Mouse (Mus musculus): ENCODE data around the gene Kdm5a.

Kdm5a gene

GRCm38 (mm10) chr6:120470666-120471065 lies 106.7 kb downstream of the Kdm5a start:
- in situ Hi-C loops (cut with MboI, MseI) = no loop called here

DNA sequence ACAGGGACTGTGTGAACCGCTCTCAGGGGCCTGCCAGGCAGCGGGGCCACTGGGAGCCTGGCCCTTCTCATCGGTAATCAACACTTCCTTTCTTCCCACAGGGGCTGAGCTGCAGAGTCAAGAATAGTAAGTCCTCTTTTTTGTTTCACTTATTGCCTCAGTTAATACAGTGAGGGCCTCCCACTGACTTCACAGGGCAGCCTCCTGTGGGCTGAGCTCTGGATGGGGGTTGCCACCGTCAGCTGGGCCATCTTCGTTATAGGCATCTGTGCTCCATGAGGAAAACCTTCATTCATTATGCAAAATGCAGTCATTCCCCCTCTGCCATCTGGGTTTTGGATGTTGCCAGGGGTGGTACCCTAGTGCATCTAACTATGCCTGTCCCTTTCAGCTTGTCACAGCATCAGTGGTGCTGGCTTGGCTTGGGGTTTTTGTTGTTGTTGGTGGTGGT lies 108.1 kb downstream of the Kdm5a start:
- in situ Hi-C loops (cut with MboI, MseI) = no loop called here

GRCm38 (mm10) chr6:120472455-120473140 lies 108.7 kb downstream of the Kdm5a start:
- in situ Hi-C loops (cut with MboI, MseI) = no loop called here

DNA sequence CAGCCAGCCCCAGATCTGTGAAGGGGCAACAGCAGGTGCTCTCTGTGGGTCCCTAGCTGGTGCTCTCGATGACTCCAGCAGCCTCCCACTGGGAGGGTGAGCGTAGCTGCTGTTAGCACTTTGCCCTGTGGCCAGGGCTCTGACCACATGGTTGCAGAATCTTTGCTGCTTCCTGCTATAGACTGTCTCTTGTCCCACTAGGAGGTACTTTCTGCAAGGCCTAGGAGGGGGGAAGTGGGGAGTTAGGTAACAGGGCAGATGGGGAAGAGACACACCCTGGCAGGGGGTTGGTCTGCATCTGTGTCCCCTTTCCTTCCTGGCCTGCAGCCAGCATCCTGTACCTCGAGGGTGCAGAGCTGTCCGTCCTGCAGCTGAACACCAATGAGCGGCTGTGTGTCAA lies 109.5 kb downstream of the Kdm5a start:
- in situ Hi-C loops (cut with MboI, MseI) = no loop called here

DNA sequence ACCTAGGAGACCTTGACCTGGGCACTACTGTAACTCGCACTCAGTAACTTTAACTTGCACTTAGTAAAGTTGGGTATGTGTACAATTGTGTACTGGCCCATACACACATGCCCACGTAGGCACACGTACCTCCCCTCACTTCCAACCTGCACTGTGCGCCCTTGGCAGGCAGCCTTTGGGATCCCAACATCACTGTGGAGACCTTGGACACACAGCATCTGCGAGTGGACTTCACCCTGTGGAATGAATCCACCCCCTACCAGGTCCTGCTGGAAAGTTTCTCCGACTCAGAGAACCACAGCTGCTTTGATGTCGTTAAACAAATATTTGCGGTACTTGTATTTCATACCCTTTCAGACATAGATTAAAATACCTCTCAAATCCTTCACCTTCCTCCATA lies 111.4 kb downstream of the Kdm5a start:
- in situ Hi-C loops (cut with MboI, MseI) = no loop called here

DNA sequence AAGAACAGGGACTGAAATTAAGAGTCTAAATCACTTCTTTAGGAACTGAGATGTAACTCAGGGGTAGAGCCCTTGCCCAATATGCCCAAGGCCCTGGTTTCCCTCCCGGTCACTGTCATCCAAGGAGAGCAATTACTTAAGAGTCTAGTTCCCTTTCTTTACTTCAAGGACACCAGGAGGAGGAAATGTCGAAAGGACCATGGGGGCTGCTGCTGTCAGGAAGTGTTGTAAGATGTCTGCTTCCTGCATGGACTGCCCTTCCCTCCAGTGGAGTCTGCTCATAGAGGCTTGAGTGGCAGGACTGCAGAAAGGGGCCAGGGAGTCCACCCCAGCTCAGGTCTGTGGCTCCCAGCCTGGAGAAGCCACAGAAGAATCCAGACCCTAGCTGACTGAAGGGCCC lies 115.4 kb downstream of the Kdm5a start:
- in situ Hi-C loops (cut with MboI, MseI) = no loop called here

- in situ Hi-C loops (cut with MboI, MseI) = loop anchor here (10.0 kb wide), 1 partner anchor 1116 kb away; no protein-coding TSS in a partner anchor
Observed at GRCm38 (mm10) chr6:120480361-120480760, 116.4 kb downstream of the Kdm5a start.

- in situ Hi-C loops (cut with MboI, MseI) = loop anchor here (10.0 kb wide), 1 partner anchor 1117 kb away; no protein-coding TSS in a partner anchor
Observed at GRCm38 (mm10) chr6:120481538-120481937, 117.6 kb downstream of the Kdm5a start.

- in situ Hi-C loops (cut with MboI, MseI) = loop anchor here (10.0 kb wide), 1 partner anchor 1117 kb away; no protein-coding TSS in a partner anchor
Observed at GRCm38 (mm10) chr6:120482021-120482420, 118.1 kb downstream of the Kdm5a start.

DNA sequence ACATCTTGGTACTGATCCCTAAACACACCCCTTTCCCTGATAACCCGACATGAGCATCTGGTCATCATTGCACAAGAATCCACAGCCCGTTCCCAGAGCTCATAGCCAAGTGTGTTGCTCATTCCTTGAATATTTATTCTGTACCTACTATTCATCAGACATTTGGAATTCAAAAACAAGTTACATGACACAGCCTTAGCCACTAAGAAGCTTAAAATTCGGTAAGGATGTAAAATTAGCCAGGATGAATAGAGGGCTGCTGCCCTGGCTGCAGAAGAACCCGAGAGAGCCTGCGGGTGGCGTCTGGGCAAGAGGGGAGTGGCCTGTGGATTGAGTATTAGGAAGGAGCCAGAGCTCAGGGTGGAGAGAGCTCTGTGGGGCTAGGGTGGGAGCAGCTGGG lies 118.8 kb downstream of the Kdm5a start:
- in situ Hi-C loops (cut with MboI, MseI) = loop anchor here (10.0 kb wide), 1 partner anchor 1118 kb away; no protein-coding TSS in a partner anchor

GRCm38 (mm10) chr6:120483211-120483626 lies 119.3 kb downstream of the Kdm5a start:
- in situ Hi-C loops (cut with MboI, MseI) = loop anchor here (10.0 kb wide), 1 partner anchor 1118 kb away; no protein-coding TSS in a partner anchor

DNA sequence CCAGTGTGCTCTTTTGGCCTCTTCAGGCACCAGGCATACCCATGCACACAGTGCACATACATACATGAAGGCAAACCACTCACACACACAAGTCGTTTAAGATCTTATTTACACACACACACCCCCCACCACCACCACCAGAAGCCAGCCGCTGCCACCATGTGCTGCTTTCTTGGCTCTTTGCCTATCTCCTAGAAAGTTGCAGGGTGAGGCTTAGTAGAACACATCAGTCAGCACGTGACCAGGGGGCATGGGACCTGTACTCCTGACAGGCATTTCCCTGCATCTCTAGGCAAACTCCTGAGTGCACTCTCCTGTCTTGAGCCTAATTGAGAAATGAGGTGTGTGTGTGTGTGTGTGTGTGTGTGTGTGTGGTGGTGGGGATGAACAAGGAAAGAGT lies 121.1 kb downstream of the Kdm5a start:
- in situ Hi-C loops (cut with MboI, MseI) = loop anchor here (10.0 kb wide), 1 partner anchor 1120 kb away; no protein-coding TSS in a partner anchor

DNA sequence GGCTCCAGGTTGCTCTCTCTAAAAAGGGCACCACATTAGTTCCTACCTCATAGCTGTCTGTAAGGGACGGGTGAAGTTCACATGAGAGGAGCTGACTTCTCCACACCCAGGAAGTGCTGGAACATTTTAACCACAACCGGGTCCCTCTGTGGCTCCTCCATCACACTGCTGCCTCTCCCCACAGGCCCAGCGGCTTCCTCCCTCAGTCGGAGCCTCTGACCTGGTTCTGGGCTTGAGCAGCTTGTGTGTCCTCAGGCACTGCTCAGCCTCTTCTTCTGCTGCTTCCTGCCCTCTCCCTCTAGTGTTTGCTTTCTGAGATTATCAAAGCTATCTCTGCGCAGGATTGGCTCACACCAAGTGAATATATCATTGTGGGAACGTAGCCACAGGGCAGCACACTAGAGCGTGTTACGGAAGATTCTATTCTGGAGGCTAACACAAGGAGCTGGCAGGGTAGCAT lies 122.2 kb downstream of the Kdm5a start:
- in situ Hi-C loops (cut with MboI, MseI) = loop anchor here (10.0 kb wide), 1 partner anchor 1121 kb away; no protein-coding TSS in a partner anchor

DNA sequence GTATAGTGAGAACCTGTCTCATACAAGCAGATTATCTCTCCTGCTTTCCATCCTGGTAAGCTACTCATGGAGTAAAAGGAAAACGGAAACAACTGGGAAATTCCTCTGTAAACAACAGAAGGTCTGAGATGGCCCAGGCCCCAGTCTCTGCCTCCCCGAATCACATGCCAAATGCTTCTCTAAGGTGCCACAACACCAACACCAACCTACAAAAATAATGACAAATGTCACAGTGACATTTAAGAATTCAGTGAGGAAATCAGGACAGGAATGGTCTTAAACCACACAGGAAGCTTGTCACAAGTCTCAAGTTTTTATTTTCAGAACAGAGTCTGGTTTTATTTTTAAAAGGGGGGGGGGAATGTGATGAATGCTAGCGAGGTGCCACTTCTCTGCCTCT lies 124.7 kb downstream of the Kdm5a start:
- in situ Hi-C loops (cut with MboI, MseI) = loop anchor here (10.0 kb wide), 1 partner anchor 1124 kb away; no protein-coding TSS in a partner anchor

- in situ Hi-C loops (cut with MboI, MseI) = loop anchor here (10.0 kb wide), 1 partner anchor 1125 kb away; no protein-coding TSS in a partner anchor
Observed at GRCm38 (mm10) chr6:120489461-120489860, 125.5 kb downstream of the Kdm5a start.

DNA sequence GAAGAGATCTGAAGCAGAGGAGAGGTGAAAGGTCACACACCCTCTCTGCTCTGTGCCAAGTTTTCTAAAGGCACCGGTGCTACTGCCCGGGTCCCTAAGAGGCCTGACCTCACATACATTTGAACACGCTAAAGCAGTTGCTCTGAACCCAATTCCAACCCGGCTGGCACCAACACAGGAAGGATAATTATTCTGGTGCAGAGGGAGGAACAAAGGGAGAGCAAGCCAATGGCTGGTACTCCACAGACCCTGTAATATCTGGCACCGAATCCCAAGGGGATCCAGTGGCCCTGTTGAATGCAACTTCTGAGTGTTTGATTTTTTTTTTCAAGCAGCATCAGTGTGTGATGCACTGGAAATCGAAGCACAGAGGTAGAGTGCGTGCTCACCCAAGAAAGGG lies 127.1 kb downstream of the Kdm5a start:
- in situ Hi-C loops (cut with MboI, MseI) = loop anchor here (5.0 kb wide), 1 partner anchor 41 kb away; the partner anchor contains the start of gene Hdhd5

- in situ Hi-C loops (cut with MboI, MseI) = loop anchor here (5.0 kb wide), 1 partner anchor 40 kb away; the partner anchor contains the start of gene Hdhd5
Observed at GRCm38 (mm10) chr6:120491862-120492498, 128.1 kb downstream of the Kdm5a start.

- in situ Hi-C loops (cut with MboI, MseI) = loop anchor here (5.0 kb wide), 1 partner anchor 40 kb away; the partner anchor contains the start of gene Hdhd5
Observed at GRCm38 (mm10) chr6:120492499-120493373, 128.8 kb downstream of the Kdm5a start.

- in situ Hi-C loops (cut with MboI, MseI) = loop anchor here (5.0 kb wide), 1 partner anchor 39 kb away; the partner anchor contains the start of gene Hdhd5
Observed at GRCm38 (mm10) chr6:120493374-120494181, 129.7 kb downstream of the Kdm5a start, which contains the start of gene Tmem121b. Tmem121b (minus strand) TSS chr6:120493807.

Measured in regulatory T cell (primary cell).